Mouse (Mus musculus) granulocyte monocyte progenitor cell, adult 5-6 weeks (primary cell): ENCODE results near the gene Stxbp3. TPM values are rescaled to one million over a fixed set of nuclear protein-coding genes. Genes with fewer than 3 reads are reported as not detected.
"Not testable (repeated sequence)": the region's sequence is repeated elsewhere in the genome, so short reads cannot be mapped to it uniquely, and the experiment has no call there.

Experiments
- ATAC-seq: replicated peaks from 2 replicates; pipeline ENCODE4 v1.8.0; 2016; ENCODE audit warnings: mild to moderate bottlenecking, moderate TSS enrichment, inconsistent platforms; ENCODE audit not compliant: poor library complexity, severe bottlenecking
- total RNA-seq, 2 experiments: library from RNA; stranded (forward) in 1 of 2; stranded (reverse) in 1 of 2; fragments of 200-712, 200-1000 nt in 1 of 2; fragments of >200 nt in 1 of 2; fragmentation: Nextera tagmentation in 1 of 2; gene quantifications; 2 replicates each; pipeline ENCODE4 v1.2.3; 2014 to 2017

The Stxbp3 gene
- total RNA-seq, 2 experiments from 2014 or later, result 21.6 to 28.7 TPM

DNA sequence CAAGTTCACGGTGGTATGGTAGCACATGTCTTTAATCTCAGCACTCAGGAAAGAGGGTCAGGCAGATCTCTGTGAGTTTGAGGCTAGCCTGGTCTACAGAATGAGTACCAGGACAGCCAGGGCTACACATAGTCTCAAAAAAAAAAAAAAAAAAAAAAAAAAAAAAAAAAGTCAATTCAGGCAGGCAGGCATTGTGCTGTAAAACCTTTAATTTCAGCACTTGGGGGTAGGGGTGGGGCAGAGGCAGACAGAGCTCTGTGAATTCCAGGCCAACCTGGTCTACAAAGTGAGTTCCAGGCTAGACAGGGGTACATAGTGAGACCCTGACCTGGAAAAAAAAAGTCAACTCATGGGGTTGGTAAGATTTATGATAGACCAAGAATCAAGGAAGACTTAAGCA lies 17.4 kb upstream of the Stxbp3 start:
- no peak for ATAC-seq

DNA sequence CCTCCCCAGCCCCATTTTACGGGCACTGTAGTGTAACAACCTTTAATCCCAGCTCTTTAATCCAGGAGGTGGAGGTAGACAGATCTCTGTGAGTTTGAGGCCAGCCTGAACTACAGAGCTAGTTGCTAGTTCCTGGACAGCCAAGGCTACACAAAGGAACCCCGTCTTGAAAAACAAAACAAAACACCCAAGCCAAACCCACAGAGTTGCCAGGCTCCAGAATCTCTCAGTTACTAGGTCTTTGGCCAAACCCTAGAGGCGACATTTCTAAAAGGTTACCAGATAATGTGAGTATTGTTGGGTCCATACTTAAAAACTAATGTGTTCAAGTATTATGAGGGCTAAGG lies 16.8 kb upstream of the Stxbp3 start:
- no peak for ATAC-seq

DNA sequence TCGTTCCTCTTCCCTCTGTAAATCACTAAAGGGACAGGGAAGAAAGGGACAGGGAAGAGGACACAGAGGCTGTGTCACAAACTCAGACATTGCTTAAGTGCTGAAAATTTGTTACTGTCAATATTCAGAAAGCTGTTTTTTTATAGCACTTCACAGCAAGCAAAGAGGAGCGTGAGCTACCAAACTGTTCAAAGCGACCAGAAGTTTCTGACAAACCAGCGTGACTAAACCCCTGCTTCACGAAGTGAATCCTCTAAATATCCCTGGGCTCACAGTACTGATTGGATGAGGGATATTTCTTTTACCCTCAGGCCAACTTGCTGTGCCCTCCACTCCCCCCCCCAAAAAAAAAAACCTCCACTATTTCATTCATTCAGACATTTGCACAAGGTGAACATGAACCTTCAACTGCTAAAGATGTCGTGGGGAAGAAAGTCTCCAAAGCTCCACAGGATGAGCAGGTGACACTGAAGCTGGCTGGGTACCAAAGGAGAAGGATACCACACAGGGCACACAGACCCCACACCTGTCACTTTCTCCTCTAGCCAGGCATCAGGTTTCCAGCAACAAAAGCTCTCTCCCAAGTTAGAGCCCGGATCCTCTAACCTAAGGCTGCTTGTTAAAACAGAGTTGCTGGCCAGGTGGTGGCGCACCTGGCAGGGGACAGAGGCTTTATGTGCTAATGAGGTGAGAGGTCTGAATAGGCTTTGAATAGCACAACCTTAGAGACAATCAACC lies 16.2 kb upstream of the Stxbp3 start:
- no peak for ATAC-seq

DNA sequence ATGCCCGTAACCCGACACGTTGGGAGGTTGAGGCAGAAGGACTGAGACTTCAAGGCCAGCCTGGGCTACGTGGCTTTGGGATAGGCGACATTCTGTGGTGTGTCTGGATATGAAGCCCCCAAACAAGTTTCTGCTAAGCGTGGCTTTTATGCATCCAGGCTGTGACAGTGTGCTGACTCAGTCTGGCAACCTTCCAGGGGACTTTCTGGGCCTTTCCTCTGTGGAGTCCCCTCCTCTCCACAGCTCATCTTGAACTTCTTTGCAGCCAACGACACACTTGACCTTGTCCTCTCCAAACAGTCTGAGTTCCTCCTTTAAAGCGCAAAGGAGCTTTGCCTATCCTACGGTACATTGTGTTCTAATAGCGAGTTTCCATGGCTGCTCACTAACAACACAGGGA lies 15.5 kb upstream of the Stxbp3 start:
- ATAC-seq, result peak; percentile 41

DNA sequence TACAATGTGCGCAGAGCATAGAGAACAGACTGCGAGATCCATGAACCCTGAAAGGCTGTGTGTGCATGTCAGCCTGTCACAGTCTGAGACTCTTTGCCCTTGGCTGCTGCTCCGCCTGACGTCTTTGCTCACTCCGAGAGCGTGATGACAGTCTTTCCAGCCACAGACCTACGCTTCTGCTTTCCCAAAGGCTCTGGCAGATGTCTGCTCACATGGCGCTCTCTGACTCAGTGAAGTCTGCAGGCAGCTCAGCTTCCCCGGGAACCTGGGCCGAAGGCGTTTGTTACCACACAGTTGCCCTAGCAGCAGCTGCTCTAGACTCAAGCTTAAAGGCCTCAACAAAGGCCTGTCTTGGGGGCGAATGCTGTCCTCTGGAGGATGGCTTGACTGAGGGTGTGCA lies 15.0 kb upstream of the Stxbp3 start:
- peak; percentile 83 for ATAC-seq

DNA sequence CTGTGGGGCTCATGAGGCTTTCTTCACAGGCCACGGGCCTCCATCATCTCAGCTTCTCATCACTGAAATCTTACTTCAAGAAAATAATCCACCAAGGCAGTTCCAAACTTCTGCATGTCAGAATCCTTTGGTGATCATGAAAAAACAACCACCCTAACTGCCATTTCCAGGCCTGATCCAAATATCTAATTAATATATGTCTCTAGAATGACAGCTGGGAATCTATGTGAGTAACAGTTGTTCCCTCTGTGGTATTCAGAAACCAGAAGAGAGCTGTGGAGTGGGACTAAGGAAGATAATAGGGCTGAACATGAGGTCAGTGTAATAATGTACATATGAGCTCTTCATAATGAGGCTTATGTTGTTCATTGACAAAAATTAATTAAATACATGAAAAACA lies 12.9 kb upstream of the Stxbp3 start:
- ATAC-seq, result no peak

DNA sequence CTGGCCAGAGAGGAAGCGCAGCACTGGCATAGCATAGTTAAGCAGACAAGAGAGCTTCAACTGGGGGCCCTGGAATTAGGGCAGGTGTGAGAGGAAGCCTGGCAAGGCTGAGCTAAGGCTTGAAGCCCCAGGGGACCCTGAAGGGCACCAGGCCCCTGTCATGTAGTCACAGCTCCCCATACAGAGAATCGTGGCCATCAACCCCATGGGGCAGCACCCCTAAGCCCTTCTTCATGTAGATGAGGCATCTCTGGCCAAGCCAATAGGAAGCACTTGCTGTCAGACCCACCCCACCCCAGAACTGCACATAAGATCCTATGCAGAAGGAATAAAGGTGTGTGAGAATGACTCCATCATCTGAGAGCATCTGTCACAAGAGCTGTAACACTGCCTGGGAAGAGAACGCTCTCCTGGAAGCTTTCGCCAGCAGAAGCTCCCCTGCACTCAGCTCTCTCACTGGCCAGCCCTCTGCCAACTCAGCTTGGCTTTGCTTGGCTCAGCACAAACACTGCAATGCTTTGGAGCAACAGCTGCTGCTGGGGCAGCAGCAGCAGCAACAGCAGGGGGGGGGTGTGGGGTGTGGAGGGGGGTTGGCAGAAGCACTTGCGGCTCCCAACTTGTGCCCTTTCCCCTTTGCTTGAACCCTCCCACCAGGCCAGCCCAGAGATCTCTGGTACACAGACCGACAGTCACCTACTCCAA lies 11.8 kb upstream of the Stxbp3 start:
- ATAC-seq, result no peak

DNA sequence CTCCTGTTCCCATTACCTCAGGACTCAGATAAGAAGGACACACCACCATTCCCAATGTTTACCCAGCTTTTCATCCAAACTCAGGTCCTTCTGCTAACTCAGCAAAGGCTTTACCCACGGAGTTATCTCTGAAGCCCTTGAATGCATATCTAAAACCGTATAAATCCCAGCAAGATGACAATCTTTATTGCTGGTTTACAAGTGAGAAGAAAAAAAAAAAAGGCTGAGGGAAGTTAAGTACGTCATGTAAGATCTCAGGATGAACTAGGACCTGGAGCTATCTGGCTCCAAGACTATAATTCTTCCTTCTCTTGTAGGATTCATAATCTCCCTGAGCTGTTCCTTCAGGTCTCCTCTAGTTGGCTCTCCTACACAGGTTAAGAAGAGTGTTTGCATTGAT lies 11.2 kb upstream of the Stxbp3 start:
- ATAC-seq, result no peak

DNA sequence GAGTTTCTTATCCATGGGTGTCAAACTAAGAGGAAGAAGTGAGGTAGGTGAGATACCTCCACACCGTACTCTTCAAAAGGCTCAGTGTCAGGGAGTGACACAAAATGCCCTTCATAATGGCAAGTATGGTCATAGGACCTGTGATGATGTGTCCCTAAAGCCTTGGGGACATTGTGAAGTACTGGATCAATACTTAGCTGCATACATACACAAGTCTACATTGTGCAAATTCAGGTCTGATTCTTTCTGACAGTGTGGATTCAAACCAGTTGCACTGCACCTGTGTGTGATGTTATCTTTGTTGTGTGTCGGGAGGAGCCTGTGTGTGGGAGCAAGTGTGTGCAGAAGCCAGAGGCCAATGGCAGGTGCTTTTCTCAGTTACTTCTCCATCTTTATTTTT lies 10.7 kb upstream of the Stxbp3 start:
- 0 out of 2 replicates have a peak, but pooled peaks have one; percentile 1 for ATAC-seq

DNA sequence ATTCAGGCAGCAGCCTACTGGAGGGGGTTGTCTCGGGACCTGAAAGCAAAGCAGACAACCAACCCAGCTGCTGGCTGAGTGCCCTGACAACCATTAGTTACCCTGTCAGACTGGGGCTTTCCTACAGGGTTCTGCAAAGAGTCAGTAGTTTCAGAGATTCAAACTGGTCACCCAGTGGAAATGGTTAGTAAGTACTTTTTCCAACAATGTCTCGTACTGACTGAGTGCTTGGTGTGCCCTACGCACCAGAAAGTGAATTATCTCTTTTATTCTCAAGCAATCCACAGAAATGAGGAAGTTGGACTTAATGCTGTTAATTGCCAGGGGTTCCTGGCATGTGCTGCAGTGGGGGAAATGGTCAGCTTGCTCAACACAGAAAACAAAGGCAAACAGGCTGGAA lies 10.2 kb upstream of the Stxbp3 start:
- ATAC-seq, result peak; percentile 77

DNA sequence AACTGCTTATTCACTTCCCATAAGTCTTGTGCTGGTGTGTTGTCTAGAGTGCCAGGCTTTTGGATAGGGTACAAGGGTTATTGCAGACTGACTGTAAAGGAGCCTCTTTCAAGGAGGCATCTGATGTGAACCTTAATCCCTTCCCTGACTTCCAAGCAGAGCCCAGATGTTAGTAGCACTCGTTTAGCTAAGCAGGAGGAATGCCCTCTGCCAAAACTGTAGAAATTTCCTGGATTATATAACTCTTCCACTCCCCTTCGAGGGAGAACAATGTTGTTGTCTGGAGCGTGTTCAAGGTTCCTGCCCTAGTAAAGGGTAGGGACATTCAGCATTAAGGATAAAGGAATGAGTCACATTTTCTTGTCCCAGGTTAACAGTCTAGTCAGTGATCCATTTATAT lies 6.3 kb upstream of the Stxbp3 start:
- no peak for ATAC-seq

DNA sequence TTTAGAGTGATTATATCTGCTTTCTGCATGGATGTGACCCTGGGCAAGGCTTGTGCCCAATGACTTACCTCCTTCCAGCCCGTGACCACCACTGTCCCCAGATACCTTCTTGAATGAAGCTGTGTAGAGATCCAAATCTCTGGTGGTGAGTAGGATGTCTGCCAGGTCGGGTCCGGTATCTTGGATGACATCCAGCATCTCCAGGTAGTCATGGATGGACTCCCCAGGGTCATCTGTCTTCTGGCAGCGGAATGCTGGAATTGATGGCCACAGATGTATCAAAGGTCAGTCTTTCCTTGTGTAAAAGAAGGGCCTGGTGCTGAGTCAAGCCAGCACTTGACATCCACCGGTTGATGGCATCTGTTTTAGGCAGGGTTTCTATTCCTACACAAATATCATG lies 4.2 kb upstream of the Stxbp3 start:
- ATAC-seq, result no peak

DNA sequence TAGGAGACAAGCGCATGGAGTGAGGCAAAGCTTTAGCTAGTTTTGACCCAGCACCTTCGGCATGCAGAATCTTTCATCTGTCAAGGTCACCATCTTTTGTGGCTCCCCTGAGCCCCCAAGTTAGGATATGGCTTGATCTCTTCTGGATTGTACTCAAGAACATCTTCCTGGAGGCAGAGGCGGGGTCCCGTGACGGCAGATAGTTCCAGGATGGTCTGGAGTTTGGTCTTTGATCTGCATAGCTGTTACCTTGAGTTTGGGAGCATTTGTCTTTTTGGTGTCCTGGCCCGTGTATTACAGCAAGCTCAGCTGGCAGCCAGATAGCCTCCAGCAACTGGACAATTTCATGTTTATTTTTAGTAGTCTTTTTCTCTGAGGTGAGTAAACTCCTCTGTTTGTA lies 3.7 kb upstream of the Stxbp3 start:
- no peak for ATAC-seq

DNA sequence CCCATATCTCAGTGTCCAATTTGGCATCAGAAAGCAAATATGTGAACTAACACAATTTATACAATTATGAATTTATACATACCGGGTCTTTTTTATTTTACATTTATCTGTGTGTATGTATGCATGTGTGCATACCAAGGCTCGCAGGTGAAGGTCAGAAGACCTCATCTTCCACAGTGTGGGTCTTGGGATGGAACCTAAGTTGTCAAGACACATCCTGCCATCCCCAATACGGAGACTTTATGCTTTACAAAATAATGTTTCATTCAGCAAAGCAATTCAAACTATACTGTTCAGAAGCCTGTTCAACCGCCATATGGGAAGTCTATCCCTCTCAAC lies 359 bp upstream of the Stxbp3 start:
- ATAC-seq, result no peak

DNA sequence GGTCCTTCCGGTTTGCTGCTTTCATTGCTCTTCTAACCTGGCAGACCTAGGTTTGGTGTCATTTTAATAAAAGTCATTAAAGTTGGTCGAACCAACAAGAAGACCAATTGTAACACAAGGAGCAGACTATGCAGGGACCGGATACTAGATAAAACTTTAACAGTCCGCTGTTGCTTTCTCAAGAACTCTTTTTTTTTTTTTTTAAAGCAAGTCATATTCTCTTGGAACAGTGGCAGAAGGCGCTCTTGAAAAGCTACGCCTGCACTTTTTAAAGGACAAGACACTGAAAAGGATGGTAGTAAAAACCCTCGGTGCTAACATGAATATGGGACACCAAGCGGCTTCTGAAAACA lies 703 bp downstream of the Stxbp3 start:
- ATAC-seq, result no peak

DNA sequence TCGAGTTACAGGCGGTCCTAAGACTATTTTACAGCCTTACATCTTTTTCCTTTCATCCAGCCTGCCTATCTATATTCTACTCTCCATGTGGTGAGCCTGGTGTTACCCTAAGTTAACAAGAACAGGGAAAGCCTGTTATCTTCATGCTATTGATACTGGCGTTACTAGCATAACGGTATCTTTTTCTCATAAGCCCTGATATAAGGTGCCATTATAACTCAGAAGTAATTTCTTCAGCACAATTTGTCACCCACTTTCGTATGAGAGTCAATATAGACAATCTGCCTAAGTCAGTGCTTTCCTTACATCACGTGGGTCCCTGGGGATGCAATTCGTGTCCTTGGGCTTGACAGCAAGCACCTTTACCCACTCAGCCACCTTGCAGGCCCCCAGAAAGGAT lies 1.3 kb downstream of the Stxbp3 start:
- ATAC-seq, result no peak

DNA sequence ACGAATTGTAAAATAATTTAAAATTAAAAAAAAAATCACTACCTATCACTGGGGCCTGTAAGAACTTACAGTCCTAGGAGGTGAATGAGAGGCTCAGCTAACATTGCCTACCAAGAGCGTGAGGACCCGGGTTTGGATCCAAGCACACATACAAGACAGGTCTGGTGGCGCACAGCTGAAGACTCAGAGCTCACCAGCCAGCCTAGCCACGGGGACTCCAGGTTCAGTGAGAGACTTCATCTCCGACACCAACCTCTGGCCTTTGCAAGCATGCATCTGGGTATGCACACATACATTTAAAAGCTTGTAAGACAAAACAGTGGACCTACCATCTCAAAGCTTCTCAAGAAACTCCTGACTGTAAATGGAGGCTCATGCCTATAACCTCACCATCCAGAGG lies 3.4 kb downstream of the Stxbp3 start:
- ATAC-seq, result no peak

DNA sequence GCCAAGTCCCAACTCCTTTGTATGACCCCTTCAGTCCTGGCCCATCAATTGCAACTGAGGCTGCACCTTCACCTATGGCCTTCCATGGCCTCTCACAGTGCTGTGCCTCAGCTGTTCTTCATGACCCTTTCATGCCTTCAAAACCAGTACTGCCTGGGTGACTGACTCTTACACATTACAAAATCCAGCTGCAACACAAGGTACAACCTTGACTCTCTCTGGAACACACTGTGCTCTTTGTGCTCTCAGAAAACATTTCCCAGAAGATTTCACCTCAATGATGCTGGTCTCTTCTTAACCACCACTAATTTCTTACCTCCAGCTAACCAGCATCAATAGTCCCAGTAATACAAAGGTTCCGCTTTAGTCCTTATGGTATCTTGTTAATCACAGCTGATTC lies 6.6 kb downstream of the Stxbp3 start:
- ATAC-seq, result not testable (repeated sequence)

DNA sequence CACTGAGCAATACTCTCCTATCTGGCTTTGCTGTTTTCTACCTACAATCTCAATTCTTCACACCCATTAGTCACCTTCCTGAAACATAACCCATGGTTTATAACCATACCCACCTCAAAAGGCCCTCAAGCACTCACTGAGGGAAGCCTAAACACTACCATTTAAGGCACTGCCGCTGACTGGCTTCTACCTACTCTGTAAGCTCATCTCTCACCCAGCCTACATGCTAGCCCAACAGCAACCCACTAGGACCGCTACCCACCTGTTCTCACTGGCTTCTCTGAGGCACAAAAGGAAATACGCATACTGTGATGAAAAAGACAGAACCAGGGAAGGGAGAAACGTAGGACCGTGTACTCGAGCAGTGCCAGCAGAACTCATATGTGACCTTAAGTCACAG lies 8.6 kb downstream of the Stxbp3 start:
- no peak for ATAC-seq

DNA sequence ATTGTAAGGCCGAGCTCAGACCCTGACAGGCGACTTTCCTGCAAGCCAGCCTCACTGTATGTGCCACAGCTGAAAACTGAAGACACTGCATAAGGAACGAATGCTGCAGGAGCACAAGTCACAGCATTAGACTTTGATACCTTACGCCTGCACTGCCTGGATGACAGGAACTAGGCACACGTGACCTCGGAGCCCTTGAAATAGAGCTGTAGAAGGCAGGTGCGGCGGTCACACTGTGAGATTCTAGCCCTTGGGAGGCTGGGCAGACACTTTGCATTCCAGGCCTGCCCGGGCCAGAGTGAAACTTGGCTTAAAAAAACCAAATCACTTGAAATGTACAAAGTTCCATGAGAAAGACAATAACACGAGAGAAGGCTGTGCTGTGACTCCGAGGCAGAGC lies 9.8 kb downstream of the Stxbp3 start:
- no peak for ATAC-seq

DNA sequence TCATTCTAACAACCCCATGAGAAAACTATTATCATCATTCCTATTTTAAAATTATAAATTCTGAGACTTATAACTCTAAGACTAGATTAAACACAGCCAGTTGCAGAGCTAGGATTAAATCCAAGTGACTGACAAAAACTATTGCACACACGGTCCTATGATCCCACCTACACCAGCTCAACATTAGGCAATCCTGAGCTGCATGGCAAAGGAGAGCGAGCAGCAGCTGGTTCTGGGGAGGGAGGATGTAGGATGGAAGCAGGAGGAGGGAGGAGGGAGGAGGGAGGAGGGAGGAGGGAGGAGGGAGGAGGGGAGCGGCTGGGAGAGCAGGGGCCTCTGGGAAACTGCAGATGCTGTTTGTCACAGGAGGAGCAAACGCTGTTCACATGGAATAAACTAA lies 24.7 kb downstream of the Stxbp3 start:
- ATAC-seq, result no peak

DNA sequence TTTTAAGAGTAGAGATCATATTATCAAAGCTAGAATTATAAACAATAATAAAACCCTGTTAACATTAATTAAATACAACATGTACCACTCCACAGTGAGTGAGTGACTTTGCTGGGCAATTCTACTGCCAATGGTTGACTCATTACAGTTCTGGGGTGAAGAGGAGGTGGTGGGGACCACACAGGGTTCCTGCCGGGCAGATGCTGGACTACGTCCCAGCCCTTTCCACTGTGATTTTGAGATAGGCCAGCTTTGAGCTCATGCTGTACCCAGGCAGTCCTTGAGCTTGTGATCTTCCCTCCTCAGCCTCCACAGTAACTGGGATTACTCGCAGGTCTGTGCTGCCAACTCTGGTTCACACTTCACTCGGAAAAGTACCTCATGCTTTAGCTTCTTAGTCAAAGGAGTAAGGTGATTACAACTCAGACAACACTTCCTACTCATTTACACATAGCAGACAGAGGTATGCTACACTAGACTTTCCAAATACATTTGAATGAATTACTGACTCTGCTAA lies 29.5 kb downstream of the Stxbp3 start:
- no peak for ATAC-seq
